Mouse (Mus musculus) MEL (cell line): ENCODE measurements around the gene Ccdc151. TPM values are rescaled to one million over a fixed set of nuclear protein-coding genes. Genes with fewer than 3 reads are reported as not detected.

Source experiments
- DNase-seq: peaks from one replicate; pipeline ENCODE4 v3.0.0; 2011; ENCODE audit warnings: low read depth, low spot score
- H3K27ac ChIP-seq: 2 replicates; pipeline ENCODE4 v1.5.1; 2012; ENCODE audit warnings: low read depth, mild to moderate bottlenecking, control low read depth, low read length, moderate library complexity; ENCODE audit not compliant: control insufficient read depth
- H3K27me3 ChIP-seq, 2 experiments: fragments of 150-350 bp in 1 of 2; sonication (generic) in 1 of 2; 2 replicates each; pipeline ENCODE4 v1.6.1; 2012; ENCODE audit warnings: low read length in 2 of 2, mild to moderate bottlenecking in 2 of 2, improper control_type of control experiment in 1 of 2, moderate library complexity in 1 of 2; ENCODE audit not compliant: insufficient read depth in 2 of 2, control insufficient read depth in 1 of 2
- H3K36me3 ChIP-seq, 2 experiments: 2 replicates each; pipeline ENCODE4 v1.6.1; 2012 to 2014; ENCODE audit warnings: low read length in 2 of 2, improper control_type of control experiment in 1 of 2, inconsistent platforms in 1 of 2, mild to moderate bottlenecking in 1 of 2; ENCODE audit not compliant: insufficient read depth in 2 of 2, control insufficient read depth in 1 of 2
- H3K4me1 ChIP-seq, 2 experiments: fragments of 150-350 bp in 1 of 2; sonication (generic) in 1 of 2; 2 replicates each; pipeline ENCODE4 v1.6.1; 2012; ENCODE audit warnings: low read length in 2 of 2, improper control_type of control experiment in 1 of 2, mild to moderate bottlenecking in 1 of 2; ENCODE audit not compliant: insufficient read depth in 2 of 2, control insufficient read depth in 1 of 2
- H3K4me3 ChIP-seq, 2 experiments: fragments of 150-350 bp in 1 of 2; sonication (generic) in 1 of 2; 2 replicates each; pipeline ENCODE4 v1.5.1; 2012; ENCODE audit warnings: low read depth in 2 of 2, low read length in 2 of 2, mild to moderate bottlenecking in 2 of 2, moderate library complexity in 2 of 2, control low read depth in 1 of 2, improper control_type of control experiment in 1 of 2; ENCODE audit not compliant: control insufficient read depth in 1 of 2, insufficient read depth in 1 of 2
- H3K79me2 ChIP-seq: 2 replicates; pipeline ENCODE4 v1.6.1; 2012; ENCODE audit warnings: mild to moderate bottlenecking, low read length, moderate library complexity; ENCODE audit not compliant: control insufficient read depth, poor library complexity, insufficient read depth
- H3K9ac ChIP-seq: 2 replicates; pipeline ENCODE4 v1.6.1; 2012; ENCODE audit warnings: low read depth, mild to moderate bottlenecking, control low read depth, low read length, moderate library complexity; ENCODE audit not compliant: control insufficient read depth, poor library complexity, severe bottlenecking
- H3K9me3 ChIP-seq: fragments of 150-350 bp; sonication (generic); replicated peaks from 2 replicates; pipeline ENCODE4 v1.6.1; 2012; ENCODE audit warnings: mild to moderate bottlenecking, low read length, improper control_type of control experiment, moderate library complexity; ENCODE audit not compliant: insufficient read depth
- BHLHE40 ChIP-seq: IDR thresholded peaks from 2 replicates; pipeline ENCODE4 v1.6.1; 2012; ENCODE audit warnings: low read depth, mild to moderate bottlenecking, inconsistent platforms, low read length, improper control_type of control experiment, borderline replicate concordance
- CHD1 ChIP-seq: IDR thresholded peaks from 2 replicates; pipeline ENCODE4 v1.6.1; 2012; ENCODE audit warnings: low read depth, mild to moderate bottlenecking, inconsistent platforms, low read length, improper control_type of control experiment
- CHD2 ChIP-seq: IDR thresholded peaks from 2 replicates; pipeline ENCODE4 v1.6.1; 2011; ENCODE audit warnings: low read length, improper control_type of control experiment
- CTCF ChIP-seq, 3 experiments: IDR thresholded peaks in 2 of 3; conservative IDR thresholded peaks in 1 of 3; 2 replicates each; pipeline ENCODE4 v1.5.1; 2011 to 2012; ENCODE audit warnings: low read length in 3 of 3, low read depth in 2 of 3, mild to moderate bottlenecking in 2 of 3, improper control_type of control experiment in 1 of 3, inconsistent platforms in 1 of 3, mixed read lengths in 1 of 3, moderate library complexity in 1 of 3; ENCODE audit not compliant: control insufficient read depth in 1 of 3, insufficient read depth in 1 of 3, poor library complexity in 1 of 3, severe bottlenecking in 1 of 3
- E2F4 ChIP-seq: IDR thresholded peaks from 2 replicates; pipeline ENCODE4 v1.6.1; 2011; ENCODE audit warnings: low read depth, low read length, improper control_type of control experiment, borderline replicate concordance
- ELF1 ChIP-seq: IDR thresholded peaks from 2 replicates; pipeline ENCODE4 v1.6.1; 2014; ENCODE audit warnings: low read depth, mild to moderate bottlenecking, inconsistent platforms, low read length, improper control_type of control experiment, moderate library complexity
- EP300 ChIP-seq, 2 experiments: IDR thresholded peaks; 2 replicates each; pipeline ENCODE4 v1.6.1; 2011; ENCODE audit warnings: improper control_type of control experiment in 2 of 2, low read length in 2 of 2, low read depth in 1 of 2, mild to moderate bottlenecking in 1 of 2
- ETS1 ChIP-seq: IDR thresholded peaks from 2 replicates; pipeline ENCODE4 v1.6.1; 2012; ENCODE audit warnings: low read depth, mild to moderate bottlenecking, inconsistent platforms, low read length, improper control_type of control experiment, moderate library complexity
- GABPA ChIP-seq: IDR thresholded peaks from 2 replicates; pipeline ENCODE4 v1.6.1; 2012; ENCODE audit warnings: low read depth, mild to moderate bottlenecking, inconsistent platforms, low read length, improper control_type of control experiment, moderate library complexity
- GATA1 ChIP-seq: IDR thresholded peaks from 2 replicates; pipeline ENCODE4 v1.6.1; 2011; ENCODE audit warnings: low read depth, low read length, improper control_type of control experiment
- HCFC1 ChIP-seq: IDR thresholded peaks from 2 replicates; pipeline ENCODE4 v1.6.1; 2012; ENCODE audit warnings: low read depth, mild to moderate bottlenecking, inconsistent platforms, low read length, improper control_type of control experiment, moderate library complexity
- JUND ChIP-seq: IDR thresholded peaks from 2 replicates; pipeline ENCODE4 v1.6.1; 2011; ENCODE audit warnings: low read depth, mild to moderate bottlenecking, improper control_type of control experiment, low read length
- MAFK ChIP-seq: IDR thresholded peaks from 2 replicates; pipeline ENCODE4 v1.6.1; 2011; ENCODE audit warnings: low read depth, mild to moderate bottlenecking, low read length, improper control_type of control experiment, borderline replicate concordance
- MAX ChIP-seq: IDR thresholded peaks from 2 replicates; pipeline ENCODE4 v1.6.1; 2011; ENCODE audit warnings: low read length, improper control_type of control experiment
- MAZ ChIP-seq: IDR thresholded peaks from 2 replicates; pipeline ENCODE4 v1.6.1; 2012; ENCODE audit warnings: low read depth, mild to moderate bottlenecking, inconsistent platforms, low read length, improper control_type of control experiment
- MEF2A ChIP-seq: IDR thresholded peaks from 2 replicates; pipeline ENCODE4 v1.6.1; 2014; ENCODE audit warnings: low read depth, mild to moderate bottlenecking, inconsistent platforms, low read length, improper control_type of control experiment; ENCODE audit not compliant: poor library complexity, insufficient replicate concordance, severe bottlenecking; ENCODE audit errors: extremely low read depth
- MXI1 ChIP-seq: IDR thresholded peaks from 2 replicates; pipeline ENCODE4 v1.6.1; 2011; ENCODE audit warnings: mild to moderate bottlenecking, low read depth, low read length, improper control_type of control experiment
- MYB ChIP-seq: IDR thresholded peaks from 2 replicates; pipeline ENCODE4 v1.6.1; 2011; ENCODE audit warnings: mild to moderate bottlenecking, low read depth, low read length, improper control_type of control experiment
- MYC ChIP-seq: IDR thresholded peaks from 2 replicates; pipeline ENCODE4 v1.6.1; 2011; ENCODE audit warnings: low read depth, mild to moderate bottlenecking, low read length, improper control_type of control experiment, moderate library complexity
- NELFE ChIP-seq: IDR thresholded peaks from 2 replicates; pipeline ENCODE4 v1.6.1; 2011; ENCODE audit warnings: low read depth, low read length, improper control_type of control experiment
- POLR2AphosphoS2 ChIP-seq: IDR thresholded peaks from 2 replicates; pipeline ENCODE4 v1.6.1; 2011; ENCODE audit warnings: low read length, improper control_type of control experiment
- POLR2AphosphoS5 ChIP-seq: IDR thresholded peaks from 2 replicates; pipeline ENCODE4 v1.6.1; 2012; ENCODE audit warnings: low read depth, borderline replicate concordance, mild to moderate bottlenecking, inconsistent platforms, low read length, moderate library complexity, mixed read lengths
- RAD21 ChIP-seq: IDR thresholded peaks from 2 replicates; pipeline ENCODE4 v1.6.1; 2011; ENCODE audit warnings: mild to moderate bottlenecking, low read depth, low read length, improper control_type of control experiment
- RCOR1 ChIP-seq: IDR thresholded peaks from 2 replicates; pipeline ENCODE4 v1.6.1; 2012; ENCODE audit warnings: low read depth, mild to moderate bottlenecking, inconsistent platforms, low read length, improper control_type of control experiment
- SIN3A ChIP-seq: IDR thresholded peaks from 2 replicates; pipeline ENCODE4 v1.6.1; 2012; ENCODE audit warnings: low read length, improper control_type of control experiment, inconsistent platforms
- TAL1 ChIP-seq: IDR thresholded peaks from 2 replicates; pipeline ENCODE4 v1.6.1; 2012; ENCODE audit warnings: mild to moderate bottlenecking, inconsistent platforms, low read length, moderate library complexity, mixed read lengths
- TBP ChIP-seq: IDR thresholded peaks from 2 replicates; pipeline ENCODE4 v1.8.0; 2011; ENCODE audit warnings: low read depth, low read length, improper control_type of control experiment
- TCF12 ChIP-seq: IDR thresholded peaks from 2 replicates; pipeline ENCODE4 v1.6.1; 2014; ENCODE audit warnings: low read depth, mild to moderate bottlenecking, inconsistent platforms, low read length, improper control_type of control experiment, moderate library complexity
- UBTF ChIP-seq: IDR thresholded peaks from 2 replicates; pipeline ENCODE4 v1.6.1; 2012; ENCODE audit warnings: low read depth, mild to moderate bottlenecking, inconsistent platforms, low read length, improper control_type of control experiment, moderate library complexity, borderline replicate concordance; ENCODE audit not compliant: insufficient read depth
- USF1 ChIP-seq: IDR thresholded peaks from 2 replicates; pipeline ENCODE4 v1.6.1; 2014; ENCODE audit warnings: low read depth, mild to moderate bottlenecking, inconsistent platforms, low read length, improper control_type of control experiment, moderate library complexity
- ZC3H11A ChIP-seq: IDR thresholded peaks from 2 replicates; pipeline ENCODE4 v1.6.1; 2012; ENCODE audit warnings: low read depth, mild to moderate bottlenecking, inconsistent platforms, low read length, improper control_type of control experiment
- ZKSCAN1 ChIP-seq: IDR thresholded peaks from 2 replicates; pipeline ENCODE4 v1.6.1; 2012; ENCODE audit warnings: low read depth, mild to moderate bottlenecking, inconsistent platforms, low read length, improper control_type of control experiment, moderate library complexity
- ZMIZ1 ChIP-seq: IDR thresholded peaks from 2 replicates; pipeline ENCODE4 v1.6.1; 2012; ENCODE audit warnings: low read depth, mild to moderate bottlenecking, inconsistent platforms, low read length, improper control_type of control experiment, moderate library complexity
- ZNF384 ChIP-seq: IDR thresholded peaks from 2 replicates; pipeline ENCODE4 v1.6.1; 2012; ENCODE audit warnings: low read depth, mild to moderate bottlenecking, inconsistent platforms, low read length, improper control_type of control experiment
- polyA plus RNA-seq, 2 experiments: library from polyadenylated mRNA; stranded (reverse) in 1 of 2; unstranded in 1 of 2; fragments of >175 nt in 1 of 2; fragments of >200 nt in 1 of 2; gene quantifications; 2 replicates each; pipeline versions ENCODE4 v1.2.1 to v1.2.4; 2012; ENCODE audit warnings: low replicate concordance in 2 of 2, low read depth in 1 of 2; ENCODE audit not compliant: insufficient read length in 2 of 2, insufficient read depth in 1 of 2, missing spikeins in 1 of 2
- total RNA-seq: library from RNA; depleted of rRNA; stranded (reverse); fragments of 300-350 nt; gene quantifications from 2 replicates; pipeline ENCODE4 v1.2.3, GENCODE M21; 2012; rRNA removed

Ccdc151 gene
- 0.19 TPM in 1 of 2 replicates, not detected in the other for total RNA-seq
- under 1 TPM in 1 of 2 experiments, not detected in 1; 0.99 TPM for polyA plus RNA-seq

GRCm38 (mm10) chr9:22002194-22003162 is at the start of gene Ccdc151, which contains the start of gene Prkcsh:
Gene Ccdc151 (minus strand): TSS chr9:22002634.
Gene Prkcsh (plus strand): TSS chr9:22002806.
- Histone ChIP-seq H3K4me3 (peak within 1 kb of the TSS; percentile 54 to 62), H3K27me3 (peaks cover 0 to 4% of the 10 kb centered on the region in 2 experiments; a peak in 2 of 4 replicates), H3K9me3 (no peaks in the 10 kb centered on the region), H3K36me3 (peaks cover 8 to 22% of the 10 kb centered on the region in 2 experiments), H3K4me1 (peaks cover 3 to 22% of the 10 kb centered on the region in 2 experiments), H3K27ac (peak within 1 kb of the TSS; percentile 70), H3K9ac (peak within 1 kb of the TSS; percentile 71), H3K79me2 (peaks cover 26% of the 10 kb centered on the region)
- DNase-seq, result peak; percentile 100
- peak; percentile 86 for TF ChIP-seq TBP
- TF ChIP-seq RCOR1, result peak; percentile 100
- peak; percentile 99 for TF ChIP-seq MYC
- peak; percentile 98 for TF ChIP-seq HCFC1
- TF ChIP-seq ETS1, result peak; percentile 74
- TF ChIP-seq MYB, result no peak; the same call in 1 of the 2 replicates
- no peak for TF ChIP-seq JUND
- TF ChIP-seq POLR2AphosphoS5, result peak; percentile 93
- TF ChIP-seq ZC3H11A, result peak; percentile 95
- peak; percentile 98 for TF ChIP-seq USF1
- no peak for TF ChIP-seq UBTF
- TF ChIP-seq TCF12, result peak; percentile 53
- peak; percentile 95 for TF ChIP-seq MXI1
- peak; percentile 97 for TF ChIP-seq POLR2AphosphoS2
- no peak for TF ChIP-seq E2F4
- no peak for TF ChIP-seq MAFK
- TF ChIP-seq GATA1, result peak; percentile 13; the same call in 1 of the 2 replicates
- TF ChIP-seq ZKSCAN1, result no peak
- TF ChIP-seq ZNF384, result no peak
- peak; percentile 98 for TF ChIP-seq MAZ
- peak; percentile 96 for TF ChIP-seq ZMIZ1
- TF ChIP-seq SIN3A, result peak; percentile 100
- TF ChIP-seq CTCF (IDR thresholded peaks at IDR 0.05 in 2 of 3, conservative IDR thresholded peaks at IDR 0.05 in 1 of 3; ENCODE audit: control insufficient read depth in 1 of 3, insufficient read depth in 1 of 3, low read depth in 2 of 3, low read length in 3 of 3, poor library complexity in 1 of 3, severe bottlenecking in 1 of 3), result peak in 1 of 3 experiments; percentile 9; a peak in 1 of 6 replicates
- no peak for TF ChIP-seq MEF2A
- TF ChIP-seq MAX, result peak; percentile 100
- TF ChIP-seq NELFE, result peak; percentile 100
- no peak for TF ChIP-seq RAD21
- peak; percentile 78; the same call in 1 of the 2 replicates for TF ChIP-seq BHLHE40
- peak; percentile 93 for TF ChIP-seq ELF1
- TF ChIP-seq CHD1, result no peak
- peak; percentile 73; the same call in 1 of the 2 replicates for TF ChIP-seq CHD2
- no peak for TF ChIP-seq TAL1
- TF ChIP-seq GABPA, result peak; percentile 55; the same call in 1 of the 2 replicates
- TF ChIP-seq EP300 (IDR thresholded peaks at IDR 0.05; ENCODE audit: low read depth in 1 of 2, low read length in 2 of 2), result peak in 1 of 2 experiments; percentile 72; a peak in 2 of 4 replicates
